Mouse (Mus musculus): Measurements from ENCODE around the gene Dlgap5. TPM values are rescaled to one million over a fixed set of nuclear protein-coding genes. Genes with fewer than 3 reads are reported as not detected.

Gene Dlgap5
- total and polyA plus RNA-seq, 3 experiments: 48.9 to 62.9 (median 53.5) TPM

- Histone ChIP-seq H3K4me1 (ENCODE audit: control insufficient read depth in 1 of 2, insufficient read depth in 2 of 2) (0 out of 4 replicates have a peak, but pooled peaks cover 0 to 2% of the 10 kb centered on the region in 2 experiments), H3K36me3 (replicated peaks in 1 of 2; ENCODE audit: control insufficient read depth in 1 of 2, insufficient read depth in 1 of 2, low read length in 1 of 2) (no peaks in the 10 kb centered on the region), H3K4me3 (replicated peaks in 1 of 3; ENCODE audit: low read depth in 2 of 3, low read length in 2 of 3, poor library complexity in 1 of 3) (peak overlapping the region in 1 of 3 experiments; percentile 39), H3K9ac (ENCODE audit: insufficient read depth, low read depth) (0 out of 2 replicates have a peak overlapping the region, but pooled peaks have one; percentile 15), H3K27me3 (replicated peaks) (no peaks in the 10 kb centered on the region), H3K79me2 (replicated peaks; ENCODE audit: control insufficient read depth, extremely low read depth, insufficient read depth, poor library complexity, severe bottlenecking) (no peaks in the 10 kb centered on the region), H3K4me2 (ENCODE audit: insufficient read depth, low read depth, poor library complexity, severe bottlenecking) (peak overlapping the region; percentile 74), H3K27ac (ENCODE audit: insufficient read depth, low read depth) (no peak overlapping the region), H3K9me3 (replicated peaks; ENCODE audit: low read length) (no peaks in the 10 kb centered on the region)
- dilution Hi-C loops (cut with MboI; ENCODE audit: extremely low pct_ligation_motif_present, extremely low pct_unique_long_range_greater_than_20kb, low sequenced_read_pairs): no loop called here
- no peak for TF ChIP-seq EP300 (IDR thresholded peaks at IDR 0.05; ENCODE audit: low read length)
- TF ChIP-seq NRF1 (IDR thresholded peaks at IDR 0.05; ENCODE audit: low read depth, low read length): peak; percentile 78
- DNase-seq (ENCODE audit: extremely low read depth): no peak
- in situ Hi-C loops (cut with MboI; ENCODE audit: low pct_ligation_motif_present, low pct_unique_long_range_greater_than_20kb, low sequenced_read_pairs): no loop called here
Observed at GRCm38 (mm10) chr14:47373728-47374678, 44.2 kb downstream of the Dlgap5 start.

- no peak overlapping the region for H3K27ac ChIP-seq (ENCODE audit: insufficient read depth, low read depth)
- dilution Hi-C loops (cut with MboI; ENCODE audit: extremely low pct_ligation_motif_present, extremely low pct_unique_long_range_greater_than_20kb, low sequenced_read_pairs): no loop called here
Observed at GRCm38 (mm10) chr14:47371689-47372088, 46.5 kb downstream of the Dlgap5 start.

GRCm38 (mm10) chr14:47370790-47371189 lies 47.4 kb downstream of the Dlgap5 start:
- Histone ChIP-seq H3K36me3 (replicated peaks in 1 of 2; ENCODE audit: control insufficient read depth in 1 of 2, insufficient read depth in 1 of 2, low read length in 1 of 2) (no peaks in the 10 kb centered on the region), H3K27ac (ENCODE audit: insufficient read depth, low read depth) (no peak overlapping the region), H3K9ac (ENCODE audit: insufficient read depth, low read depth) (no peak overlapping the region), H3K9me3 (replicated peaks; ENCODE audit: low read length) (no peaks in the 10 kb centered on the region), H3K4me3 (replicated peaks in 1 of 3; ENCODE audit: low read depth in 2 of 3, low read length in 2 of 3, poor library complexity in 1 of 3) (no peak overlapping the region), H3K4me1 (ENCODE audit: control insufficient read depth in 1 of 2, insufficient read depth in 2 of 2) (peaks cover 2 to 9% of the 10 kb centered on the region in 2 experiments; a peak in 2 of 4 replicates), H3K4me2 (ENCODE audit: insufficient read depth, low read depth, poor library complexity, severe bottlenecking) (no peak overlapping the region), H3K27me3 (replicated peaks) (no peaks in the 10 kb centered on the region), H3K79me2 (replicated peaks; ENCODE audit: control insufficient read depth, extremely low read depth, insufficient read depth, poor library complexity, severe bottlenecking) (no peaks in the 10 kb centered on the region)
- dilution Hi-C loops (cut with MboI; ENCODE audit: extremely low pct_ligation_motif_present, extremely low pct_unique_long_range_greater_than_20kb, low sequenced_read_pairs): no loop called here
- no peak for TF ChIP-seq USF1 (IDR thresholded peaks at IDR 0.05; ENCODE audit: low read depth, low read length)
- no peak for TF ChIP-seq ZMIZ1 (IDR thresholded peaks at IDR 0.05; ENCODE audit: low read depth, low read length)
- no peak for TF ChIP-seq CHD2 (IDR thresholded peaks at IDR 0.05; ENCODE audit: low read length)
- TF ChIP-seq TBP (conservative IDR thresholded peaks at IDR 0.05; ENCODE audit: low read depth, low read length): no peak
- no peak for TF ChIP-seq ZC3H11A (IDR thresholded peaks at IDR 0.05; ENCODE audit: low read depth, low read length)
- TF ChIP-seq CTCF (conservative IDR thresholded peaks at IDR 0.05 in 1 of 2, IDR thresholded peaks at IDR 0.05 in 1 of 2; ENCODE audit: low read depth in 2 of 2, low read length in 2 of 2): no peak
- TF ChIP-seq ZNF384 (IDR thresholded peaks at IDR 0.05; ENCODE audit: low read depth, low read length): no peak
- no peak for TF ChIP-seq JUN (IDR thresholded peaks at IDR 0.05; ENCODE audit: insufficient read depth, low read depth, low read length)
- no peak for TF ChIP-seq MYC (IDR thresholded peaks at IDR 0.05; ENCODE audit: low read depth, low read length)
- no peak for TF ChIP-seq RAD21 (IDR thresholded peaks at IDR 0.05; ENCODE audit: low read depth, low read length)
- TF ChIP-seq JUND (conservative IDR thresholded peaks at IDR 0.05; ENCODE audit: low read depth, low read length): no peak
- no peak for TF ChIP-seq NRF1 (IDR thresholded peaks at IDR 0.05; ENCODE audit: low read depth, low read length)
- TF ChIP-seq KAT2A (IDR thresholded peaks at IDR 0.05; ENCODE audit: insufficient replicate concordance, low read length): no peak
- TF ChIP-seq BHLHE40 (IDR thresholded peaks at IDR 0.05; ENCODE audit: low read depth, low read length): no peak
- TF ChIP-seq POLR2A (IDR thresholded peaks at IDR 0.05; ENCODE audit: low read depth, low read length): no peak
- in situ Hi-C loops (cut with MboI; ENCODE audit: low pct_ligation_motif_present, low pct_unique_long_range_greater_than_20kb, low sequenced_read_pairs): no loop called here
- no peak for DNase-seq (ENCODE audit: extremely low read depth)

More at GRCm38 (mm10) chr14:47371689-47372088, 46.5 kb downstream of the Dlgap5 start:
- H3K27me3 ChIP-seq (replicated peaks): no peaks in the 10 kb centered on the region
- in situ Hi-C loops (cut with MboI; ENCODE audit: low pct_ligation_motif_present, low pct_unique_long_range_greater_than_20kb, low sequenced_read_pairs): no loop called here
- no peak overlapping the region for H3K9ac ChIP-seq (ENCODE audit: insufficient read depth, low read depth)
- no peak overlapping the region for H3K4me3 ChIP-seq (replicated peaks in 1 of 3; ENCODE audit: low read depth in 2 of 3, low read length in 2 of 3, poor library complexity in 1 of 3)
- H3K4me2 ChIP-seq (ENCODE audit: insufficient read depth, low read depth, poor library complexity, severe bottlenecking): no peak overlapping the region
- no peaks in the 10 kb centered on the region for H3K79me2 ChIP-seq (replicated peaks; ENCODE audit: control insufficient read depth, extremely low read depth, insufficient read depth, poor library complexity, severe bottlenecking)
- H3K36me3 ChIP-seq (replicated peaks in 1 of 2; ENCODE audit: control insufficient read depth in 1 of 2, insufficient read depth in 1 of 2, low read length in 1 of 2): no peaks in the 10 kb centered on the region
- H3K4me1 ChIP-seq (ENCODE audit: control insufficient read depth in 1 of 2, insufficient read depth in 2 of 2): peaks cover 2 to 9% of the 10 kb centered on the region in 2 experiments; a peak in 2 of 4 replicates
- no peaks in the 10 kb centered on the region for H3K9me3 ChIP-seq (replicated peaks; ENCODE audit: low read length)
- no peak for TF ChIP-seq CHD1 (IDR thresholded peaks at IDR 0.05; ENCODE audit: low read depth, low read length)
- TF ChIP-seq PAX5 (IDR thresholded peaks at IDR 0.05; ENCODE audit: low read length): no peak
- TF ChIP-seq NRF1 (IDR thresholded peaks at IDR 0.05; ENCODE audit: low read depth, low read length): no peak
- no peak for TF ChIP-seq MXI1 (IDR thresholded peaks at IDR 0.05; ENCODE audit: low read depth, low read length)
- TF ChIP-seq ETS1 (conservative IDR thresholded peaks at IDR 0.05; ENCODE audit: low read depth, low read length): no peak
- no peak for TF ChIP-seq ZNF384 (IDR thresholded peaks at IDR 0.05; ENCODE audit: low read depth, low read length)
- TF ChIP-seq CHD2 (IDR thresholded peaks at IDR 0.05; ENCODE audit: low read length): no peak
- no peak for TF ChIP-seq KAT2A (IDR thresholded peaks at IDR 0.05; ENCODE audit: insufficient replicate concordance, low read length)
- no peak for TF ChIP-seq CTCF (conservative IDR thresholded peaks at IDR 0.05 in 1 of 2, IDR thresholded peaks at IDR 0.05 in 1 of 2; ENCODE audit: low read depth in 2 of 2, low read length in 2 of 2)
- TF ChIP-seq UBTF (IDR thresholded peaks at IDR 0.05; ENCODE audit: low read depth, low read length): no peak
- TF ChIP-seq MAX (IDR thresholded peaks at IDR 0.05; ENCODE audit: low read length): no peak
- TF ChIP-seq JUND (conservative IDR thresholded peaks at IDR 0.05; ENCODE audit: low read depth, low read length): no peak
- no peak for TF ChIP-seq MEF2A (IDR thresholded peaks at IDR 0.05; ENCODE audit: borderline replicate concordance, low read depth, low read length)
- no peak for TF ChIP-seq POLR2AphosphoS2 (IDR thresholded peaks at IDR 0.05; ENCODE audit: low read depth, low read length)
- no peak for TF ChIP-seq NELFE (IDR thresholded peaks at IDR 0.05; ENCODE audit: low read depth, low read length)
- TF ChIP-seq GABPA (IDR thresholded peaks at IDR 0.05; ENCODE audit: insufficient replicate concordance, low read depth, low read length): no peak
- no peak for DNase-seq (ENCODE audit: extremely low read depth)

Data from CH12.LX (cell line).